Mouse (Mus musculus): ENCODE data around the gene Zfp451.

- no peak for TF ChIP-seq CTCF (IDR thresholded peaks at IDR 0.05; ENCODE audit: insufficient read depth, low read depth, low read length)
- TF ChIP-seq POLR2A (IDR thresholded peaks at IDR 0.05; ENCODE audit: insufficient read depth, low read depth, low read length) = no peak
Measured at GRCm38 (mm10) chr1:33714796-33715195, 99.6 kb downstream of the Zfp451 start.

All from olfactory bulb, adult 2 months (tissue).